Comparison of ENCODE assay signal across 15 mouse cellular contexts in the genomic region with DNA sequence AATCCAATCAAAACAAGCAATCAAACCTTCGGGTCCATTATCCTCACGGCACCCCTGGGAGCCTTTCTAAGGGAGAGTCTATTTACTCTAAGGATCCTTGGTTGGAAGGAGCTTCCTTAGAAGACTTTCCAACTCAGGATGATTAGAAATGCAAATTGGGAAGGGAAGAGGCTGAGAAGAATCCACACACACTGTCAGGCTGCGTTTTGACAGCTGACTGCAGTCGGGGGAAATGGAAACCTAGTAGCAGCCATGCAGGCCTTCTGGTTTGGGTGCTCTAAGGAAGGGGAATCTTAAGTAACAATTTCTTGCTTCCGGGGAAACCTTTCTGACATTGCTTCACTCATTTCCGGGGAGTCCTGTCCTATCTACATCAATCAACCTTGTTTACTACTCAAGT.
"Had no signal": no experiment of that assay in that cellular context is flagged by ENCODE, and none has a peak within 500 bp of the region (broad histone marks: within the 10 kb centered on the region; RNA-seq: fewer than 3 reads in every experiment).

No protein-coding gene starts in this region.

- H3K36me3 ChIP-seq: limb, embryonic 15.5 days; liver, embryonic 12.5 days; lung, embryonic 15.5 days; midbrain, embryonic 15.5 days had no signal

- H3K4me3 ChIP-seq: limb, embryonic 15.5 days; liver, embryonic 12.5 days; lung, embryonic 15.5 days; megakaryocyte, embryonic 14.5 days; midbrain, embryonic 15.5 days had no signal

- H3K4me2 ChIP-seq: limb, embryonic 15.5 days; liver, embryonic 12.5 days; lung, embryonic 15.5 days; midbrain, embryonic 11.5 days; midbrain, embryonic 15.5 days had no signal

- ATAC-seq: liver, embryonic 12.5 days; midbrain, embryonic 15.5 days had no signal

- H3K27ac ChIP-seq: kidney, postnatal 0 days; limb, embryonic 15.5 days; liver, embryonic 12.5 days; lung, embryonic 15.5 days; macrophage; midbrain, embryonic 15.5 days had no signal

- H3K4me1 ChIP-seq: limb, embryonic 15.5 days; liver, embryonic 12.5 days; lung, embryonic 15.5 days; megakaryocyte, embryonic 14.5 days; midbrain, embryonic 15.5 days had no signal

- H3K9me3 ChIP-seq: limb, embryonic 15.5 days; liver, embryonic 12.5 days; lung, embryonic 15.5 days; midbrain, embryonic 15.5 days had no signal

- H3K27me3 ChIP-seq: limb, embryonic 15.5 days; liver, embryonic 12.5 days; lung, embryonic 15.5 days; megakaryocyte, embryonic 14.5 days; midbrain, embryonic 15.5 days had no signal

- H3K9ac ChIP-seq: limb, embryonic 15.5 days; liver, embryonic 12.5 days; lung, embryonic 15.5 days; midbrain, embryonic 15.5 days had no signal

- DNase-seq: kidney, adult 9 months; kidney, postnatal 36 days; layer of hippocampus, adult 9-11 months; layer of hippocampus, postnatal 36 days; lung, postnatal 14 days; right cerebral cortex, postnatal 14 days; thymus, postnatal 36 days had no signal
